Mouse (Mus musculus) hindbrain, embryonic 14.5 days (tissue): ENCODE measurements around the gene Evl. TPM values are rescaled to one million over a fixed set of nuclear protein-coding genes. Genes with fewer than 3 reads are reported as not detected.
"Not testable (repeated sequence)": the region's sequence is repeated elsewhere in the genome, so short reads cannot be mapped to it uniquely, and the experiment has no call there.

Experiments used
- ATAC-seq: fragments of 200-750 bp; cut with Nextera tagmentation; 2 replicates; pipeline ENCODE4 v1.8.0; 2017; ENCODE audit warnings: moderate number of reproducible peaks, mild to moderate bottlenecking, moderate TSS enrichment, moderate library complexity; ENCODE audit not compliant: low FRiP score
- DNase-seq: peaks from one replicate; pipeline ENCODE4 v3.0.0-alpha.2; 2015; ENCODE audit warnings: low spot score
- H3K27ac ChIP-seq: fragments of 300-500 bp; sonication (generic); 2 replicates; pipeline ENCODE4 v1.5.1; 2014; ENCODE audit warnings: mild to moderate bottlenecking, moderate library complexity
- H3K27me3 ChIP-seq: fragments of 300-500 bp; sonication (generic); 2 replicates; pipeline ENCODE4 v1.6.1; 2014; ENCODE audit warnings: mild to moderate bottlenecking, low read length, mixed read lengths; ENCODE audit not compliant: control insufficient read depth, insufficient read depth
- H3K36me3 ChIP-seq: fragments of 300-500 bp; sonication (generic); replicated peaks from 2 replicates; pipeline ENCODE4 v1.6.1; 2014; ENCODE audit not compliant: control insufficient read depth, insufficient read depth
- H3K4me1 ChIP-seq: fragments of 300-500 bp; sonication (generic); replicated peaks from 2 replicates; pipeline ENCODE4 v1.6.1; 2014; ENCODE audit warnings: antibody characterized with exemption, low read length, mixed read lengths; ENCODE audit not compliant: control insufficient read depth, insufficient read depth
- H3K4me2 ChIP-seq: fragments of 300-500 bp; sonication (generic); replicated peaks from 2 replicates; pipeline ENCODE4 v1.6.1; 2014; ENCODE audit warnings: mild to moderate bottlenecking, moderate library complexity
- H3K4me3 ChIP-seq: fragments of 300-500 bp; sonication (generic); replicated peaks from 2 replicates; pipeline ENCODE4 v1.5.1; 2014; ENCODE audit warnings: mild to moderate bottlenecking, low read length
- H3K9ac ChIP-seq: fragments of 300-500 bp; sonication (generic); 2 replicates; pipeline ENCODE4 v1.6.1; 2014
- H3K9me3 ChIP-seq: fragments of 300-500 bp; sonication (generic); 2 replicates; pipeline ENCODE4 v1.6.1; 2016; ENCODE audit warnings: low read length; ENCODE audit not compliant: control insufficient read depth
- WGBS: fragments of 180-500 bp; shearing (Covaris S2); extraction: QIAGEN DNeasy Blood & Tissue Kit; methylation state at CpG from one replicate; pipeline ENCODE4 v1.1.7; 2014; 5-methylcytosine and 5-hydroxymethylcytosine counted together
- polyA plus RNA-seq: library from polyadenylated mRNA; unstranded; fragments of >200 nt; fragmentation: Nextera tagmentation; extraction: Ambion mirVana; gene quantifications from 2 replicates; pipeline ENCODE4 v1.2.1, GENCODE M21; 2014

Gene Evl
- 243 and 270 TPM in 2 replicates for polyA plus RNA-seq

GRCm38 (mm10) chr12:108554120-108554841 lies at the start of gene Evl:
Evl (plus strand) TSS chr12:108554720.
- no peaks in the 10 kb centered on the region for H3K27me3 ChIP-seq
- WGBS = 2% methylated on average over 46 of the region's 50 CpGs

DNA sequence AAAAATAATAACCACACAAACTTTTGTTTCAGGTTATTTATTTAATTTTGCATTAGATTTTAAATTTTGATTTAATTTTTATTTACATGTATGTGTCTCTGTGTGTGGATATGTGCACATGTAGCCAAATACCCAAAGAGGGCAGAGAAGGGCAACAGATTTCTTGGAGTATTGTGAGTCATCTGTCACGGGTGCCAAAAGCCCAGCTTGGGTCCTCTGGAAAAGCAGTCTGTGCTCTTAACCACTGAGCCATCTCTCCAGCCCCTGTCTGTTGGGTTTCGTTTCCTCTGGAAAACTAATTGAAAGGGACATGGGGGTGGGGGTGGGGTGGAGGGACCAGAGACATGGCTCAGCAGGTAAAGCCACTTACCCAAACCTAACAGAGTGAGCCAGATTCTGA lies 48.7 kb upstream of the Evl start:
- no peak overlapping the region for H3K4me2 ChIP-seq
- 61% methylated on average over 2 of the region's 2 CpGs for WGBS
- H3K4me1 ChIP-seq = no peaks in the 10 kb centered on the region
- no peaks in the 10 kb centered on the region for H3K9me3 ChIP-seq
- no peak overlapping the region for H3K4me3 ChIP-seq
- ATAC-seq (no peak), DNase-seq (no peak)
- no peak overlapping the region for H3K9ac ChIP-seq
- H3K27me3 ChIP-seq = no peaks in the 10 kb centered on the region
- no peaks in the 10 kb centered on the region for H3K36me3 ChIP-seq
- H3K27ac ChIP-seq = no peak overlapping the region

More at GRCm38 (mm10) chr12:108554120-108554841, at the start of gene Evl:
- peaks cover 31% of the 10 kb centered on the region for H3K4me1 ChIP-seq
- peak within 1 kb of the TSS; percentile 98 for H3K9ac ChIP-seq
- peak within 1 kb of the TSS; percentile 93 for H3K4me3 ChIP-seq
- DNase-seq (peak; percentile 92), ATAC-seq (peak; percentile 90)
- no peaks in the 10 kb centered on the region for H3K9me3 ChIP-seq
- H3K4me2 ChIP-seq = peak within 1 kb of the TSS; percentile 66
- H3K27ac ChIP-seq = peak within 1 kb of the TSS; percentile 94
- H3K36me3 ChIP-seq = no peaks in the 10 kb centered on the region

- not testable (repeated sequence) for H3K4me3 ChIP-seq, H3K27ac ChIP-seq, H3K36me3 ChIP-seq, DNase-seq, ATAC-seq, H3K9ac ChIP-seq, H3K9me3 ChIP-seq, H3K4me1 ChIP-seq, H3K27me3 ChIP-seq, H3K4me2 ChIP-seq
- 81% methylated on average over 3 of the region's 3 CpGs for WGBS
Measured at GRCm38 (mm10) chr12:108507046-108507445, 47.5 kb upstream of the Evl start.

DNA sequence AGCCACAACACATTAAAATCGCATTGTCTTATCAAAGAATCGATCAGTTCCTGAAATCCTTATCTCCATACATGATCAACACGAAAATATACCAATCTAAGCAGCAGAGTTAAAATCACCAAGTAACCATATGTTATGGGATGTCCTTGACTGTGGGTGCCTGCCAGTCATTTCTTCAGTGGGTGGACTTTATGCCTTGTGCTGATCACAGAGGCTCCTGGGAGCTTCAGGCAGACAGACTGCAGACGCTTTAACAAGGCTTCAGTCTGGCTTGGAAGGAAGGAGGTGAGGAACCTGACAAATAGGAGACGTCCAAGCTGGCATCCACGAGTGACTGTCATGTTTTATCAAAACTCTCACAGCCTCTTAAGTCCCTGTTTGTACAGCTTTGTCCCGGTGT lies 43.9 kb upstream of the Evl start:
- H3K4me2 ChIP-seq = no peak overlapping the region
- H3K4me3 ChIP-seq = no peak overlapping the region
- no peaks in the 10 kb centered on the region for H3K9me3 ChIP-seq
- H3K27me3 ChIP-seq = no peaks in the 10 kb centered on the region
- no peak for ATAC-seq
- H3K4me1 ChIP-seq = no peaks in the 10 kb centered on the region
- DNase-seq = no peak
- H3K9ac ChIP-seq = no peak overlapping the region
- H3K36me3 ChIP-seq = peaks cover 21% of the 10 kb centered on the region
- no peak overlapping the region for H3K27ac ChIP-seq
- WGBS = 70% methylated on average over 7 of the region's 7 CpGs

DNA sequence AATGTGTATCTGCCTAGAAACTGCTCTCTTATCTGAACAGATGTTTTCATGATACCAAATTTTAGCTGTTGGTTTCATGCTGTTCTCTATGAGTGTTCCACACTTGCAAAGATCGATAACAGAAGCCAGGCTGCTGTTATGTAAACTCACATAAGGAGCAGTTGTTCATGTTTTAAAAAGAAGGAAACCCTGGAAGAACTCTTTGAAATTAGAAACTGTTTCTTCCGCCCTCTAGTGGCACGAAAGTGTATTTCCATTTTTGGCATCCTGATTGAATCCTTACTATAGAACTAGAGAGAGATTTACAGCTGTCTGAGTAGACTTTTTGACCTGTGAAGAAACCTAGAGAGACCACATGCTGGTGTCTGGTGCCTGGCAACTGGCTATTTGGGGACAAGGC lies 43.5 kb upstream of the Evl start:
- H3K9me3 ChIP-seq = no peaks in the 10 kb centered on the region
- ATAC-seq = no peak
- no peak overlapping the region for H3K4me3 ChIP-seq
- H3K27me3 ChIP-seq = no peaks in the 10 kb centered on the region
- no peak overlapping the region for H3K9ac ChIP-seq
- peaks cover 21% of the 10 kb centered on the region for H3K36me3 ChIP-seq
- no peak overlapping the region for H3K27ac ChIP-seq
- peak; percentile 92 for DNase-seq
- WGBS = 13% methylated on average over 3 of the region's 3 CpGs
- no peak overlapping the region for H3K4me2 ChIP-seq
- no peaks in the 10 kb centered on the region for H3K4me1 ChIP-seq

DNA sequence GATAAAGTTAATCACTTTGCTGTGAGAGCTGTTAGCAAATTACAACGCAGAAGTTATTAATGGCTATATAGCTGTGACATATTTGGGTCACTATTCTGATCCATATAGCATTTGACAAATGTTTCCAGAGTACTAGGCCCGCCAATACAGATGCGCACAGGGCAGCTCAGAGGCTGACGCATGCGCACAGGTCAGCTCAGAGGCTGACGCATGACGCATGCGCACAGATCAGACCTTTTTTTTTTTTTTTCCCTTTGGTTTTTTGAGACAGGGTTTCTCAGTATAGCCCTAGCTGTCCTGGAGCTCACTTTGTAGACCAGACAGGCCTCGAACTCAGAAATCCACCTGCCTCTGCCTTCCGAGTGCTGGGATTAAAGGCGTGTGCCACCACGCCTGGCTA lies 39.1 kb upstream of the Evl start:
- Histone ChIP-seq H3K9me3 (no peaks in the 10 kb centered on the region), H3K9ac (no peak overlapping the region), H3K36me3 (peaks cover 39% of the 10 kb centered on the region), H3K27me3 (no peaks in the 10 kb centered on the region), H3K4me1 (no peaks in the 10 kb centered on the region), H3K4me2 (no peak overlapping the region), H3K27ac (no peak overlapping the region), H3K4me3 (no peak overlapping the region)
- ATAC-seq = no peak
- DNase-seq = no peak
- WGBS = 94% methylated on average over 12 of the region's 12 CpGs

- no peaks in the 10 kb centered on the region for H3K9me3 ChIP-seq
- DNase-seq = no peak
- no peak overlapping the region for H3K9ac ChIP-seq
- H3K4me3 ChIP-seq = no peak overlapping the region
- no peak overlapping the region for H3K27ac ChIP-seq
- no peak for ATAC-seq
- H3K4me2 ChIP-seq = no peak overlapping the region
- WGBS = 73% methylated on average over 8 of the region's 8 CpGs
- H3K4me1 ChIP-seq = no peaks in the 10 kb centered on the region
- H3K27me3 ChIP-seq = no peaks in the 10 kb centered on the region
- peaks cover 68% of the 10 kb centered on the region for H3K36me3 ChIP-seq
Measured at GRCm38 (mm10) chr12:108519374-108519773, 35.1 kb upstream of the Evl start.

DNA sequence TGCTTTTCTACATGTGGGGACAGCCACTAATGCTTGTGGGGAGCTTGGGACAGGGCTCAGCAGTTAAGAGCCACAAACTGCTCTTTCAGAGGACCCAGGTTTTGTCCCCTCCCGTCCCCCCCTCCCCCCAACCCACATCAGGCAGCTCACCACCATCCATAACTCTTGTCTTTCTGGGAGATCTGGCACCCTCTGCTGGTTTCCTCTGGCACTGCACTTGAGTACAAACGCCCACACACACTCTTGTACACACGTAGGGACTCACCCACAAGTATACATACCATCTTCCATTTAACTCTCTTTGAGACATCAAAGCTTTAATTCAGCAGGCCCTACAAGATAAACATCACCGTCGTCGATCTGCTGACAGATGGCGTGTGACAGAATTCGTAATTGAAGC lies 25.3 kb upstream of the Evl start:
- Histone ChIP-seq H3K36me3 (peaks cover 12% of the 10 kb centered on the region), H3K27me3 (no peaks in the 10 kb centered on the region), H3K4me3 (no peak overlapping the region), H3K4me2 (no peak overlapping the region), H3K9ac (no peak overlapping the region), H3K4me1 (no peaks in the 10 kb centered on the region), H3K9me3 (no peaks in the 10 kb centered on the region), H3K27ac (no peak overlapping the region)
- peak; percentile 80 for DNase-seq
- WGBS = 52% methylated on average over 8 of the region's 8 CpGs
- ATAC-seq = peak; percentile 27; the same call in 1 of the 2 replicates

- WGBS = 91% methylated on average over 11 of the region's 11 CpGs
Measured at GRCm38 (mm10) chr12:108534484-108534883, 20.0 kb upstream of the Evl start.

More at GRCm38 (mm10) chr12:108534484-108534883, 20.0 kb upstream of the Evl start:
- H3K27ac ChIP-seq = no peak overlapping the region
- peaks cover 59% of the 10 kb centered on the region for H3K36me3 ChIP-seq
- H3K4me1 ChIP-seq = no peaks in the 10 kb centered on the region
- no peak overlapping the region for H3K4me3 ChIP-seq
- no peak for DNase-seq
- H3K9me3 ChIP-seq = no peaks in the 10 kb centered on the region
- no peaks in the 10 kb centered on the region for H3K27me3 ChIP-seq
- H3K4me2 ChIP-seq = no peak overlapping the region
- no peak for ATAC-seq
- no peak overlapping the region for H3K9ac ChIP-seq
